Mouse (Mus musculus) left cerebral cortex, adult 8-10 months (tissue): ENCODE data around the gene Eef1akmt2. TPM values are rescaled to one million over a fixed set of nuclear protein-coding genes. Genes with fewer than 3 reads are reported as not detected.

Experiments used
- DNase-seq, 2 experiments: peaks; one replicate each; pipeline ENCODE4 v3.0.0; 2022; ENCODE audit warnings: low spot score in 2 of 2
- total RNA-seq, 4 experiments: library from RNA; stranded (reverse); gene quantifications; 2 replicates each; pipeline ENCODE4 v1.2.4; 2022

The Eef1akmt2 gene
- total RNA-seq, 4 experiments from 2014 or later = 34.1 to 38.8 (median 37.0) TPM

- DNase-seq = peak in 1 of 2 experiments; percentile 11
These were observed 61.8 kb downstream of the Eef1akmt2 start for GRCm38 (mm10) chr7:132790447-132791219.

- DNase-seq = peak; percentile 51 to 95
These were observed 63.6 kb downstream of the Eef1akmt2 start for GRCm38 (mm10) chr7:132788826-132789225.

GRCm38 (mm10) chr7:132787496-132788190 lies 64.8 kb downstream of the Eef1akmt2 start:
- DNase-seq = no peak

- DNase-seq = no peak
These were observed 65.5 kb downstream of the Eef1akmt2 start for GRCm38 (mm10) chr7:132787022-132787421.

- no peak for DNase-seq
These were observed 66.0 kb downstream of the Eef1akmt2 start for GRCm38 (mm10) chr7:132786522-132786921.

GRCm38 (mm10) chr7:132786011-132786410 lies 66.5 kb downstream of the Eef1akmt2 start:
- DNase-seq = no peak

GRCm38 (mm10) chr7:132784101-132784500 lies 68.4 kb downstream of the Eef1akmt2 start:
- DNase-seq = no peak

- no peak for DNase-seq
These were observed 70.6 kb downstream of the Eef1akmt2 start for GRCm38 (mm10) chr7:132781850-132782249.

- DNase-seq = no peak
These were observed 71.2 kb downstream of the Eef1akmt2 start for GRCm38 (mm10) chr7:132781130-132781814.

GRCm38 (mm10) chr7:132780611-132781010 lies 71.9 kb downstream of the Eef1akmt2 start:
- DNase-seq = no peak

GRCm38 (mm10) chr7:132778630-132779029 lies 73.8 kb downstream of the Eef1akmt2 start:
- DNase-seq = no peak

GRCm38 (mm10) chr7:132777728-132778453 lies 74.6 kb downstream of the Eef1akmt2 start:
- DNase-seq = no peak

Other genes with a start within 250 kb of the Eef1akmt2 start
- gene Lhpp, start 242.0 kb downstream of the Eef1akmt2 start, total RNA-seq = 10 to 100 TPM; 16.2 to 18.5 (median 17.1) TPM
- 10 to 100 TPM; 57.0 to 68.5 (median 63.4) TPM for gene Fam53b, start 38.8 kb downstream of the Eef1akmt2 start, total RNA-seq
- 10 to 100 TPM; 28.0 to 31.7 (median 29.1) TPM for gene Abraxas2, start 6.6 kb upstream of the Eef1akmt2 start, total RNA-seq
- 10 to 100 TPM; 43.8 to 55.4 (median 47.9) TPM for gene Zranb1, start 78.5 kb upstream of the Eef1akmt2 start, total RNA-seq